Mouse (Mus musculus): ENCODE measurements around the gene Ifit2.
"Not testable (repeated sequence)": the region's sequence is repeated elsewhere in the genome, so short reads cannot be mapped to it uniquely, and the experiment has no call there.

DNA sequence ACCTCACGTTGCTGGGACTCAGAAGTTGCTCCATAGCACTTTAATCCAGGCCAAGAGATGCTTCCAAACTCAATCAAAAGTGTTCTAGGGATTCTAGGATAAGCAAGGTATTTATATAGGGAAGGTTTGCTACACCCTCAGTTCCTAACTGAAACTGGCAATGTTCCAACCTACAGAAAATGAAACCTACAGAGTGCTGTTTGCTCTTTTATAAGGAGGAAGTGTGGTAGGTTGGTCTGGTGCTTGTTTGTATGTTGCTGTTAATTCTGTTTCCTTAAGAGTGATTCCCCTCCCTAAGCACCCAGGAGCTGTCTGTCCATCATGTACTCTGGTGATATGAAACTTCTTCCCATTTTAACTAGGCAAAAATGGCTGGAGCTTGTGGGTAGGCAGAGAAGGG lies 51.4 kb downstream of the Ifit2 start, which contains the start of gene Ifit1bl1:
- not testable (repeated sequence) for TF ChIP-seq ZC3H11A (IDR thresholded peaks at IDR 0.05; ENCODE audit: borderline replicate concordance, low read depth, low read length); MAFK (IDR thresholded peaks at IDR 0.05; ENCODE audit: insufficient read depth, low read depth, low read length); HCFC1 (IDR thresholded peaks at IDR 0.05; ENCODE audit: borderline replicate concordance, insufficient read depth, low read length)
